Mouse (Mus musculus) bone marrow, adult 2 months (tissue): ENCODE data around the gene Atxn1l.

Experiments
- CTCF ChIP-seq: fragments of 200-500 bp; IDR thresholded peaks from 2 replicates; pipeline ENCODE4 v1.5.1; 2011; ENCODE audit warnings: low read length, control low read depth; ENCODE audit not compliant: control insufficient read depth, insufficient read depth
- POLR2A ChIP-seq: fragments of 200-500 bp; IDR thresholded peaks from 2 replicates; pipeline ENCODE4 v1.6.1; 2011; ENCODE audit warnings: low read depth, mild to moderate bottlenecking, control low read depth, low read length, borderline replicate concordance; ENCODE audit not compliant: control insufficient read depth

DNA sequence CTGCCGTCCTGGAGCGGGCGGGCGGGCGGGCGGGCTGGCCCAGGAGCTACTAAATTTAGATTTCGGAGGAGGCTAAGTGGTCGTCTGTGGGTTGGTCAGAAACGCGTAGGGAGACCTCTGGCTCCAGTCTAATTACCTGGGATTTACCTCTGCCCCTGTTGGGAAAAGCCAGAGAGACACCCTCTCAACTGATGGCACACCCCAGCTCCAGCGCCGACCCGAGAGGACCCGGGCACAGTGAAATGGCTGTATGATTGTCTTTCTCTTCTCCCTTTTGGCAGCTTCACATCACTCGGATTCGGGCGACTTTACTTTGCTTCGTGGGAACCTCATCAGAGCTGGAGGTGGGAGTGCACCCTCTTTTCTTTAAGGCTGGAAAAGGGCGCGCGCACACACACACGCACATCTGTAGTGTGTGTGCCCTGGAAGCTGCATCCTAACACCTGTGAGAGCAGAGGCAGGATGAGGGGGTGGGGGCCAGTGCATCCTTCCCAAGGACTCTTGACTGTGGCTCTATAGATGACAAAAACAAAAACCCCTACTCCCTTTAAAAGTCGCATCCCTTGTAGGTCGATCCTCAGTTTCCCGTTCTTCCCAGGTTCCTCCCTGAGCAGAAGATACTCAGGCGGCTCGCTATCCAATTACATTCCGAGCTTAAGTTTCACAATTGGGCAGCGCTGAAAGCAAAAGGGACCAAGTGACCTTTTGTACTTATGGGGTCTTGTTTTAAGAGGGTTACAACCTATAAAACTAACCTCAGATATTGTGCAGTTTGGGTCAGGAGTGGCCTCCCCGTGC lies 31.3 kb downstream of the Atxn1l start:
- TF ChIP-seq CTCF (no peak), POLR2A (no peak)
